Mouse (Mus musculus) midbrain, embryonic 13.5 days (tissue): ENCODE data around the gene Pigl. TPM values are rescaled to one million over a fixed set of nuclear protein-coding genes. Genes with fewer than 3 reads are reported as not detected.
A peak's percentile ranks its signal among the peaks of the same experiment; 100 is the strongest.

Source experiments
- ATAC-seq: fragments of 200-750 bp; cut with Nextera tagmentation; 2 replicates; pipeline ENCODE4 v1.8.0; 2017; ENCODE audit warnings: mild to moderate bottlenecking, moderate TSS enrichment, moderate library complexity
- H3K27ac ChIP-seq: fragments of 300-500 bp; sonication (generic); 2 replicates; pipeline ENCODE4 v1.5.1; 2015; ENCODE audit warnings: inconsistent platforms, mild to moderate bottlenecking, moderate library complexity
- H3K27me3 ChIP-seq: fragments of 300-500 bp; sonication (generic); 2 replicates; pipeline ENCODE4 v1.6.1; 2015; ENCODE audit warnings: mild to moderate bottlenecking, inconsistent platforms
- H3K36me3 ChIP-seq: fragments of 300-500 bp; sonication (generic); 2 replicates; pipeline ENCODE4 v1.6.1; 2015; ENCODE audit warnings: mild to moderate bottlenecking, inconsistent platforms
- H3K4me1 ChIP-seq: fragments of 300-500 bp; sonication (generic); replicated peaks from 2 replicates; pipeline ENCODE4 v1.6.1; 2015; ENCODE audit warnings: inconsistent platforms
- H3K4me2 ChIP-seq: fragments of 300-500 bp; sonication (generic); replicated peaks from 2 replicates; pipeline ENCODE4 v1.6.1; 2015; ENCODE audit warnings: moderate library complexity, mild to moderate bottlenecking, inconsistent platforms
- H3K4me3 ChIP-seq: fragments of 300-500 bp; sonication (generic); replicated peaks from 2 replicates; pipeline ENCODE4 v1.5.1; 2015; ENCODE audit warnings: mild to moderate bottlenecking, inconsistent platforms
- H3K9ac ChIP-seq: fragments of 300-500 bp; sonication (generic); replicated peaks from 2 replicates; pipeline ENCODE4 v1.6.1; 2015; ENCODE audit warnings: mild to moderate bottlenecking, inconsistent platforms
- H3K9me3 ChIP-seq: fragments of 300-500 bp; sonication (generic); 2 replicates; pipeline ENCODE4 v1.6.1; 2016; ENCODE audit warnings: mild to moderate bottlenecking, inconsistent platforms
- WGBS: fragments of 180-500 bp; shearing (Covaris S2); methylation state at CpG from one replicate; pipeline ENCODE4 v1.1.7; 2015; 5-methylcytosine and 5-hydroxymethylcytosine counted together
- polyA plus RNA-seq: library from polyadenylated mRNA; unstranded; fragments of >200 nt; fragmentation: Nextera tagmentation; extraction: Ambion mirVana; gene quantifications from 2 replicates; pipeline ENCODE4 v1.2.1, GENCODE M21; 2015

The Pigl gene
- 9.1 and 9.2 TPM in 2 replicates for polyA plus RNA-seq

GRCm38 (mm10) chr11:62458276-62458724, at the start of gene Pigl, which contains the start of gene Ncor1:
Gene Pigl, plus strand, starts transcription at chr11:62458460.
Gene Ncor1, minus strand, starts transcription at chr11:62458541.
- H3K4me2 ChIP-seq = peak within 1 kb of the TSS; percentile 76
- H3K4me1 ChIP-seq = peaks cover 22% of the 10 kb centered on the region
- peak within 1 kb of the TSS; percentile 98 for H3K27ac ChIP-seq
- no peaks in the 10 kb centered on the region for H3K9me3 ChIP-seq
- peak; percentile 65 for ATAC-seq
- peak within 1 kb of the TSS; percentile 91 for H3K4me3 ChIP-seq
- H3K36me3 ChIP-seq = no peaks in the 10 kb centered on the region
- peak within 1 kb of the TSS; percentile 99 for H3K9ac ChIP-seq
- WGBS = under 1% methylated on average over 33 of the region's 33 CpGs
- no peaks in the 10 kb centered on the region for H3K27me3 ChIP-seq

DNA sequence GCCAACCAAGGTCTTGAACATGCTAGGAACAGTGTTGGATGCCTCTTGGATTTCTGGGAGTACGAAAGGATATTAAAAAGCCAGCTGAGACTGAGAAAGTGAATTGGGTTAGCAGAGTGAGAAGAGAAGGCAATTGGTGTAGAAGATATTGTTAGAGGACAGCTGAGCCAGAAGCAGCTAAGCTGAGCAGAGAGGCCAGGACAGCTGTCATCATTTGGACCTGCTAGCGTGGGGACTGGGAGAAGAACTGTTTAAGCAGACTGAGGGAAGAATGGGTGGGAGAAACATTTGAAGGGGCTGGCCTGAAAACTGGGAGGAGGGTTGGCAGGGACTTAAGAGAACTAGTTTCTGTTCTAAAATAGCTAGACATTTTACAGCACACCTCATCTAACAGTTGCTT, 49.4 kb upstream of the Pigl start:
- Histone ChIP-seq H3K36me3 (peaks cover 27% of the 10 kb centered on the region), H3K27ac (no peak overlapping the region), H3K4me1 (no peaks in the 10 kb centered on the region), H3K27me3 (no peaks in the 10 kb centered on the region), H3K9ac (no peak overlapping the region), H3K9me3 (no peaks in the 10 kb centered on the region), H3K4me2 (no peak overlapping the region), H3K4me3 (no peak overlapping the region)
- ATAC-seq = no peak
- 89% methylated on average over 2 of the region's 2 CpGs for WGBS

DNA sequence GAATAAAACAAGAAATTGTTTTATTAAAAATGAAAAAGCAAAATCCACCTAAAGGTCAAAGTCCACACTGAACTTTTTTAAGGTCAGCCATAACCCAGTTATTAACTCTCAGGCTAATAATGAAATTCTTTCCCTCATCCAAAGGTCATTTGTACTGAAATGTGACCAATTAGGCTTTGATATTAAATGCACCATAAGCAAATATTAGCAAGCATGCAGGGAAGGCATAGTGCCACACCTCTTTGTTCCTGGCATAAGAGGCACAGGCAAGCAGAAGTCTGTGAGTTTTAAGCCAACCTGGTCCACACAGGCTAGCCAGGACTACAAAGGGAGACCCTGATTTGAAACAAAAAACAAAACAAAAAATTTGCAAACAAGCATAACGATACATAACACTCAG, 48.6 kb upstream of the Pigl start:
- peaks cover 34% of the 10 kb centered on the region for H3K36me3 ChIP-seq
- H3K9ac ChIP-seq = no peak overlapping the region
- no peaks in the 10 kb centered on the region for H3K4me1 ChIP-seq
- H3K4me3 ChIP-seq = no peak overlapping the region
- 100% methylated on average over 1 of the region's 1 CpGs for WGBS
- H3K9me3 ChIP-seq = no peaks in the 10 kb centered on the region
- no peaks in the 10 kb centered on the region for H3K27me3 ChIP-seq
- no peak overlapping the region for H3K4me2 ChIP-seq
- H3K27ac ChIP-seq = no peak overlapping the region
- no peak for ATAC-seq

GRCm38 (mm10) chr11:62415026-62415425, 43.2 kb upstream of the Pigl start:
- Histone ChIP-seq H3K4me3 (no peak overlapping the region), H3K9me3 (no peaks in the 10 kb centered on the region), H3K27ac (no peak overlapping the region), H3K27me3 (no peaks in the 10 kb centered on the region), H3K4me2 (no peak overlapping the region), H3K36me3 (peaks cover 47% of the 10 kb centered on the region), H3K4me1 (no peaks in the 10 kb centered on the region), H3K9ac (no peak overlapping the region)
- no peak for ATAC-seq
- WGBS = 96% methylated on average over 4 of the region's 4 CpGs

DNA sequence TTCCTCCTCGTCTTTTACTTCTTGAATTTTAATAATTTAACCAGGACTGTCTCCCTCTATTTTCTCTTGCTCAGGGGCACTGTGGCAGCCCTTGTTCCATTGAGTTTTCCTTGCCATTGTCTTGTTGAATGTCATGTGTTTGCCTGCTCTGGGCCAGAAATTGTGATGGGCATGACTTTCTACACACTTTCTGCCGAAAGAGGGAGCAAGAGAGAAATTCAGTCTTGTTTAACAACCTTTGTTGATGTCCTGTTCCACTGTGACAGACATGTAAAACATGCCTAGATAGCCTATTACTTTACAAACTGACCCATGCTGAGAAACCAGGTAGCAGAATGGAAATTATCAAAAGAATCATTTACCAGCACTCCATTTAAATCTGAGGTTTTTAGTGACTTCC, 33.7 kb upstream of the Pigl start:
- Histone ChIP-seq H3K27ac (no peak overlapping the region), H3K4me2 (no peak overlapping the region), H3K4me1 (no peaks in the 10 kb centered on the region), H3K9me3 (no peaks in the 10 kb centered on the region), H3K9ac (no peak overlapping the region), H3K4me3 (no peak overlapping the region), H3K36me3 (peaks cover 29% of the 10 kb centered on the region), H3K27me3 (no peaks in the 10 kb centered on the region)
- 74% methylated on average over 2 of the region's 2 CpGs for WGBS
- no peak for ATAC-seq

DNA sequence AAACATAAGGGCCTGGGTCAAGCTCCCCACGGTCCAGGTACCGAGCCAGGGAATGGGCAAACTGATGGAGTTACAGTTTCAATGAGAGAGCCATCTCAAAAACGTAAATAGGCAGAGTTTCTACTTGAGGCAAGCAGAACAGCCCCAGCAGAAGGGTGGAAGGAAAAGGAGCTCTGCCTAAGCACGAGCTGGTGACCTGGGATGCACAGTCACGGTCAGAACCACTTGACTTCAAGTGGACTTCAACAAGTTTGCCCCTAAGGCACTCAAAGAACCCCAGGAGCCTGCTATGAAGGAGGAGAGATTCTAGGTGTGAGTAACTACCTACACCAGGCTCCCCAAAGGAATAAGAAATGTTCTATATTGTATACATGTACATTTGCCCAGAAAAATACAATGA, 32.0 kb upstream of the Pigl start:
- H3K4me1 ChIP-seq = no peaks in the 10 kb centered on the region
- no peak overlapping the region for H3K27ac ChIP-seq
- no peak overlapping the region for H3K9ac ChIP-seq
- 88% methylated on average over 5 of the region's 5 CpGs for WGBS
- peaks cover 37% of the 10 kb centered on the region for H3K36me3 ChIP-seq
- no peak overlapping the region for H3K4me2 ChIP-seq
- no peaks in the 10 kb centered on the region for H3K9me3 ChIP-seq
- no peaks in the 10 kb centered on the region for H3K27me3 ChIP-seq
- no peak for ATAC-seq
- H3K4me3 ChIP-seq = no peak overlapping the region

- no peak overlapping the region for H3K9ac ChIP-seq
- no peaks in the 10 kb centered on the region for H3K9me3 ChIP-seq
- no peak overlapping the region for H3K27ac ChIP-seq
- peaks cover 40% of the 10 kb centered on the region for H3K36me3 ChIP-seq
- ATAC-seq = no peak
- H3K4me1 ChIP-seq = no peaks in the 10 kb centered on the region
- H3K4me3 ChIP-seq = no peak overlapping the region
- H3K27me3 ChIP-seq = no peaks in the 10 kb centered on the region
- no peak overlapping the region for H3K4me2 ChIP-seq
- WGBS = 90% methylated on average over 2 of the region's 3 CpGs
Observed at GRCm38 (mm10) chr11:62427105-62427504, 31.2 kb upstream of the Pigl start.

DNA sequence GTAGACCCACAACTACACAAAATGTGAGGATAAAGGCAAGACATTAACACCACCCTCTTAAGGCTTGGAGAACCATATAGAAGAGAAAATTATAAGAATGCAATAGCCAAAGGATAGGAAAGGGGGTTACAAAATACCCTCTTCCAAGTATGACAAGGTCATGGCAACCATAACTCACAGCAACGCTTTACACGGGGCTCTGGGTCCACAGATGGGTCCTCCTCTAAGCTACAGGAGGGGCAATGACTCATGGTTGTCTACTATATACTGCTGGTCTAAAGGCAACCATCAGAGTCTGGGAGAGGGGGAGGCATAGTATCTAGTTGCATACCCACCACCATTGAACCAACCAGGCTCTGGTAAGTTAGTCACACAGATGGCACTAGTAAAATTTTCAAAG, 26.0 kb upstream of the Pigl start:
- Histone ChIP-seq H3K4me3 (no peak overlapping the region), H3K9ac (no peak overlapping the region), H3K27ac (no peak overlapping the region), H3K9me3 (no peaks in the 10 kb centered on the region), H3K27me3 (no peaks in the 10 kb centered on the region), H3K36me3 (peaks cover 44% of the 10 kb centered on the region), H3K4me2 (no peak overlapping the region), H3K4me1 (no peaks in the 10 kb centered on the region)
- 94% methylated on average over 2 of the region's 2 CpGs for WGBS
- ATAC-seq = no peak

DNA sequence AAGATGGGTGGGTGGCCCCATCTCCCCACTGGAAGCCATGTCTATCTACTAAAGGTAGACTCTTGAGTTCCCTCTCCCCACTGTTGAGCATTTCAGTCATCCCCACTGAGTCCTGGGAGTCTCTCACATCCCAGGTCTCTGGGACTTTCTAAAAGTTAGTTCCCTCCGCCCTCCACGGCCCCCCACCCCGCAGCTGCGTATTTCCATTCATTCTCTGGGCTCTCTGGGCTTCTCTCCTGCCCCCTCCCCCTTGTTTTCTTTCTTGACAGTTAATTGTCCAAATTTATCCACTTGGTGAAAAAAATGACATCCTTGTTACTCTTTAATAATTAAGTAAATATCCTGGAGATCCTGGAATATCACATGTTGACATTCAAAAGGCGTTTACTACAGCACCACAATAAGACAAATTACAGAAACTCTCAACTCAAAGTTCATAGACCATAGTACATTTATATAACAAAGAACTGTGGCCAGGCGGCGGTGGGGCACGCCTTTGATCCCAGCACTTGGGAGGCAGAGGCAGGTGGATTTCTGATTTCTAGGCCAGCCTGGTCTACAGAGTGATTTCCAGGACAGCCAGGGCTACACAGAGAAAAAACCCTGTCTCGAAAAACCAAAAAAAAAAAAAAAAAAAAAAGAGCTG, 17.5 kb upstream of the Pigl start:
- no peak for ATAC-seq
- Histone ChIP-seq H3K4me2 (no peak overlapping the region), H3K4me3 (no peak overlapping the region), H3K9me3 (no peaks in the 10 kb centered on the region), H3K9ac (no peak overlapping the region), H3K36me3 (peaks cover 10% of the 10 kb centered on the region), H3K4me1 (no peaks in the 10 kb centered on the region), H3K27me3 (no peaks in the 10 kb centered on the region), H3K27ac (no peak overlapping the region)
- 99% methylated on average over 9 of the region's 9 CpGs for WGBS

- no peak overlapping the region for H3K9ac ChIP-seq
- ATAC-seq = no peak
- H3K4me3 ChIP-seq = no peak overlapping the region
- H3K9me3 ChIP-seq = no peaks in the 10 kb centered on the region
- H3K4me2 ChIP-seq = no peak overlapping the region
- peaks cover 5% of the 10 kb centered on the region; the same call in 1 of the 2 replicates for H3K36me3 ChIP-seq
- H3K27me3 ChIP-seq = no peaks in the 10 kb centered on the region
- no peak overlapping the region for H3K27ac ChIP-seq
- H3K4me1 ChIP-seq = no peaks in the 10 kb centered on the region
- WGBS = 95% methylated on average over 3 of the region's 3 CpGs
Observed at GRCm38 (mm10) chr11:62445799-62446198, 12.5 kb upstream of the Pigl start.

- H3K27ac ChIP-seq = no peak overlapping the region
- WGBS = 90% methylated on average over 6 of the region's 6 CpGs
Observed at GRCm38 (mm10) chr11:62448971-62449370, 9.3 kb upstream of the Pigl start.

DNA sequence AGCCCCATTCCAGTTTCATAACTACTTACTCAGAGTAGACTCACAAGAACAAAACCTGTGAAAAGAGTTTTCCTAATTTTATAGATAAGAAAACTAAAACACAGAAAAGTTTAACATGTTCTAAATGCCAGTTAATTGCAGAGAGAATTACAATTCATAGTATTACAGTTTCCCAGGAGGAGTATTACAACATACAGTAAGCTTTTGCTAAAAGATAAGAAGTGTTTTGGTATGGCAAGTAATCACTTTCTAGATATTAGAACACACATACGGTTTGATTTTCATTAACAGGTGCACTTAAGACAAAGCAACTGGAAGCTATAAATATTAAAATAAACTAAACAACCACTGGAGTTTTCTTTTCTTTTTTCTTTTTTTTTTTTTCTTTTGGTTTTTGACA, 3.1 kb upstream of the Pigl start:
- H3K9ac ChIP-seq = no peak overlapping the region
- no peak overlapping the region for H3K27ac ChIP-seq
- peaks cover 22% of the 10 kb centered on the region for H3K4me1 ChIP-seq
- H3K9me3 ChIP-seq = no peaks in the 10 kb centered on the region
- no peaks in the 10 kb centered on the region for H3K27me3 ChIP-seq
- peak overlapping the region; percentile 91; the same call in 1 of the 2 replicates for H3K4me3 ChIP-seq
- WGBS = 78% methylated on average over 1 of the region's 1 CpGs
- no peaks in the 10 kb centered on the region for H3K36me3 ChIP-seq
- no peak for ATAC-seq
- peak overlapping the region; percentile 76 for H3K4me2 ChIP-seq

More at GRCm38 (mm10) chr11:62448971-62449370, 9.3 kb upstream of the Pigl start:
- no peak for ATAC-seq
- H3K9me3 ChIP-seq = no peaks in the 10 kb centered on the region
- no peak overlapping the region for H3K4me2 ChIP-seq
- H3K9ac ChIP-seq = no peak overlapping the region
- H3K4me1 ChIP-seq = no peaks in the 10 kb centered on the region
- H3K4me3 ChIP-seq = no peak overlapping the region
- H3K27me3 ChIP-seq = no peaks in the 10 kb centered on the region
- peaks cover 5% of the 10 kb centered on the region; the same call in 1 of the 2 replicates for H3K36me3 ChIP-seq
